Mouse (Mus musculus): ENCODE data around the gene Serinc3. TPM values are rescaled to one million over a fixed set of nuclear protein-coding genes. Genes with fewer than 3 reads are reported as not detected.

The Serinc3 gene
- polyA plus RNA-seq, 1 experiment from 2014 or later = 92.7 TPM

- Histone ChIP-seq H3K4me1 (ENCODE audit: insufficient read depth) (peaks cover 51% of the 10 kb centered on the region), H3K9ac (replicated peaks) (peak overlapping the region; percentile 35), H3K36me3 (replicated peaks; ENCODE audit: insufficient read depth, low read length) (peaks cover 50% of the 10 kb centered on the region), H3K4me3 (ENCODE audit: low read depth, low read length) (peak overlapping the region; percentile 81), H3K27me3 (ENCODE audit: insufficient read depth, low read length) (no peaks in the 10 kb centered on the region), H3K27ac (ENCODE audit: low read depth) (peak overlapping the region; percentile 100), H3K9me3 (ENCODE audit: low read length) (no peaks in the 10 kb centered on the region), H3K4me2 (ENCODE audit: low read depth, low read length) (peak overlapping the region; percentile 73)
- DNase-seq (no peak), ATAC-seq (no peak)
- TF ChIP-seq EP300 (IDR thresholded peaks at IDR 0.05; ENCODE audit: low read depth) (no peak; the same call in 1 of the 2 replicates), CTCF (IDR thresholded peaks at IDR 0.05; ENCODE audit: low read depth) (no peak; the same call in 1 of the 2 replicates)
- WGBS (ENCODE audit: insufficient replicate concordance) = 25% methylated on average over 3 of the region's 3 CpGs
Measured at GRCm38 (mm10) chr2:163641681-163642080, 3.2 kb downstream of the Serinc3 start.

- TF ChIP-seq CTCF (IDR thresholded peaks at IDR 0.05; ENCODE audit: low read depth) (peak; percentile 46), EP300 (IDR thresholded peaks at IDR 0.05; ENCODE audit: low read depth) (no peak)
- DNase-seq = no peak
- no peaks in the 10 kb centered on the region for H3K9me3 ChIP-seq (ENCODE audit: low read length)
- H3K27ac ChIP-seq (ENCODE audit: low read depth) = 0 out of 2 replicates have a peak overlapping the region, but pooled peaks have one; percentile 100
- no peak overlapping the region; the same call in 1 of the 2 replicates for H3K9ac ChIP-seq (replicated peaks)
- peaks cover 48% of the 10 kb centered on the region for H3K4me1 ChIP-seq (ENCODE audit: insufficient read depth)
- no peaks in the 10 kb centered on the region for H3K27me3 ChIP-seq (ENCODE audit: insufficient read depth, low read length)
- H3K36me3 ChIP-seq (replicated peaks; ENCODE audit: insufficient read depth, low read length) = peaks cover 62% of the 10 kb centered on the region
- peak overlapping the region; percentile 81 for H3K4me3 ChIP-seq (ENCODE audit: low read depth, low read length)
- H3K4me2 ChIP-seq (ENCODE audit: low read depth, low read length) = peak overlapping the region; percentile 73
- 54% methylated on average over 3 of the region's 3 CpGs for WGBS (ENCODE audit: insufficient replicate concordance)
- ATAC-seq = no peak
Measured at GRCm38 (mm10) chr2:163640493-163640892, 4.4 kb downstream of the Serinc3 start.

GRCm38 (mm10) chr2:163637655-163638266 is 7.2 kb downstream of the Serinc3 start:
- peak overlapping the region; percentile 73 for H3K4me2 ChIP-seq (ENCODE audit: low read depth, low read length)

GRCm38 (mm10) chr2:163636057-163636456 is 8.9 kb downstream of the Serinc3 start:
- Histone ChIP-seq H3K9me3 (ENCODE audit: low read length) (no peaks in the 10 kb centered on the region), H3K27ac (ENCODE audit: low read depth) (no peak overlapping the region), H3K4me1 (ENCODE audit: insufficient read depth) (peaks cover 33% of the 10 kb centered on the region), H3K36me3 (replicated peaks; ENCODE audit: insufficient read depth, low read length) (peaks cover 97% of the 10 kb centered on the region), H3K9ac (replicated peaks) (no peak overlapping the region), H3K4me3 (ENCODE audit: low read depth, low read length) (no peak overlapping the region), H3K4me2 (ENCODE audit: low read depth, low read length) (no peak overlapping the region), H3K27me3 (ENCODE audit: insufficient read depth, low read length) (no peaks in the 10 kb centered on the region)
- 73% methylated on average over 2 of the region's 2 CpGs for WGBS (ENCODE audit: insufficient replicate concordance)
- no peak for ATAC-seq
- TF ChIP-seq EP300 (IDR thresholded peaks at IDR 0.05; ENCODE audit: low read depth) = no peak
- no peak for TF ChIP-seq CTCF (IDR thresholded peaks at IDR 0.05; ENCODE audit: low read depth)
- no peak for DNase-seq

More at GRCm38 (mm10) chr2:163637655-163638266, 7.2 kb downstream of the Serinc3 start:
- Histone ChIP-seq H3K9me3 (ENCODE audit: low read length) (no peaks in the 10 kb centered on the region), H3K4me3 (ENCODE audit: low read depth, low read length) (no peak overlapping the region), H3K27ac (ENCODE audit: low read depth) (0 out of 2 replicates have a peak overlapping the region, but pooled peaks have one; percentile 18), H3K36me3 (replicated peaks; ENCODE audit: insufficient read depth, low read length) (peaks cover 87% of the 10 kb centered on the region), H3K9ac (replicated peaks) (0 out of 2 replicates have a peak overlapping the region, but pooled peaks have one; percentile 35), H3K27me3 (ENCODE audit: insufficient read depth, low read length) (no peaks in the 10 kb centered on the region), H3K4me1 (ENCODE audit: insufficient read depth) (peaks cover 48% of the 10 kb centered on the region)
- TF ChIP-seq CTCF (IDR thresholded peaks at IDR 0.05; ENCODE audit: low read depth) = no peak
- no peak for TF ChIP-seq EP300 (IDR thresholded peaks at IDR 0.05; ENCODE audit: low read depth)
- 32% methylated on average over 5 of the region's 5 CpGs for WGBS (ENCODE audit: insufficient replicate concordance)
- DNase-seq (no peak), ATAC-seq (no peak)

GRCm38 (mm10) chr2:163634211-163634610 is 10.7 kb downstream of the Serinc3 start:
- Histone ChIP-seq H3K36me3 (replicated peaks; ENCODE audit: insufficient read depth, low read length) (peaks cover 97% of the 10 kb centered on the region), H3K4me1 (ENCODE audit: insufficient read depth) (peaks cover 17% of the 10 kb centered on the region), H3K4me3 (ENCODE audit: low read depth, low read length) (no peak overlapping the region), H3K27ac (ENCODE audit: low read depth) (no peak overlapping the region), H3K9ac (replicated peaks) (no peak overlapping the region), H3K4me2 (ENCODE audit: low read depth, low read length) (no peak overlapping the region), H3K27me3 (ENCODE audit: insufficient read depth, low read length) (no peaks in the 10 kb centered on the region), H3K9me3 (ENCODE audit: low read length) (no peaks in the 10 kb centered on the region)
- no peak for DNase-seq
- 85% methylated on average over 2 of the region's 2 CpGs for WGBS (ENCODE audit: insufficient replicate concordance)
- ATAC-seq = no peak
- TF ChIP-seq EP300 (IDR thresholded peaks at IDR 0.05; ENCODE audit: low read depth) = no peak
- no peak for TF ChIP-seq CTCF (IDR thresholded peaks at IDR 0.05; ENCODE audit: low read depth)

- TF ChIP-seq EP300 (IDR thresholded peaks at IDR 0.05; ENCODE audit: low read depth) (no peak), CTCF (IDR thresholded peaks at IDR 0.05; ENCODE audit: low read depth) (peak; percentile 26)
- WGBS (ENCODE audit: insufficient replicate concordance) = 98% methylated on average over 2 of the region's 2 CpGs
Measured at GRCm38 (mm10) chr2:163631715-163632114, 13.2 kb downstream of the Serinc3 start.

More at GRCm38 (mm10) chr2:163631715-163632114, 13.2 kb downstream of the Serinc3 start:
- Histone ChIP-seq H3K36me3 (replicated peaks; ENCODE audit: insufficient read depth, low read length) (peaks cover 97% of the 10 kb centered on the region), H3K9me3 (ENCODE audit: low read length) (no peaks in the 10 kb centered on the region), H3K9ac (replicated peaks) (no peak overlapping the region), H3K4me1 (ENCODE audit: insufficient read depth) (no peaks in the 10 kb centered on the region), H3K27me3 (ENCODE audit: insufficient read depth, low read length) (no peaks in the 10 kb centered on the region), H3K4me2 (ENCODE audit: low read depth, low read length) (no peak overlapping the region), H3K4me3 (ENCODE audit: low read depth, low read length) (no peak overlapping the region), H3K27ac (ENCODE audit: low read depth) (no peak overlapping the region)
- ATAC-seq (no peak), DNase-seq (no peak)
